Mouse (Mus musculus) mammary gland, adult 2 months (tissue): Measurements from ENCODE around the gene Ralbp1. TPM values are rescaled to one million over a fixed set of nuclear protein-coding genes. Genes with fewer than 3 reads are reported as not detected.

ENCODE experiments used
- polyA plus RNA-seq: library from polyadenylated mRNA; depleted of rRNA; stranded (reverse); fragments of >200 nt; gene quantifications from 2 replicates; pipeline ENCODE4 v1.2.3, GENCODE M21; 2012; ENCODE audit warnings: low replicate concordance; rRNA removed

Ralbp1 gene
- 33.8 and 38.6 TPM in 2 replicates for polyA plus RNA-seq

GRCm38 (mm10) chr17:65885697-65886529 is at the start of gene Ralbp1:
Gene Ralbp1, minus strand, starts transcription at chr17:65885798.

Other genes with a start within 250 kb of the Ralbp1 start
- gene Txndc2, start 243.6 kb downstream of the Ralbp1 start, polyA plus RNA-seq, result not detected in 2 replicates
- 14.5 and 29.6 TPM in 2 replicates for gene Rab31, start 113.0 kb downstream of the Ralbp1 start, polyA plus RNA-seq
- 26.6 and 37.7 TPM in 2 replicates for gene Ppp4r1, start 103.2 kb downstream of the Ralbp1 start, polyA plus RNA-seq
- gene Twsg1, start 65.4 kb upstream of the Ralbp1 start, polyA plus RNA-seq, result 46.9 and 48.5 TPM in 2 replicates
- gene Ankrd12, start 191.3 kb upstream of the Ralbp1 start, polyA plus RNA-seq, result 3.3 and 6.1 TPM in 2 replicates
- gene Ndufv2, start 215.8 kb upstream of the Ralbp1 start, polyA plus RNA-seq, result 29.5 and 83.3 TPM in 2 replicates
- 43.1 and 54.1 TPM in 2 replicates for gene Washc1, start 225.7 kb upstream of the Ralbp1 start, polyA plus RNA-seq
- gene Ddx11, start 237.7 kb upstream of the Ralbp1 start, polyA plus RNA-seq, result 5.6 and 7.0 TPM in 2 replicates